Mouse (Mus musculus) embryonic fibroblast, embryonic 13.5 days (primary cell): ENCODE results near the gene Ppp2r2c.

Experiments used
- CTCF ChIP-seq: IDR thresholded peaks from 2 replicates; pipeline ENCODE4 v1.5.1; 2011; ENCODE audit warnings: mild to moderate bottlenecking, control low read depth, low read length, moderate library complexity, borderline replicate concordance; ENCODE audit not compliant: insufficient read depth
- POLR2A ChIP-seq: IDR thresholded peaks from 2 replicates; pipeline ENCODE4 v1.6.1; 2011; ENCODE audit warnings: low read depth, mild to moderate bottlenecking, control low read depth, low read length, moderate library complexity

DNA sequence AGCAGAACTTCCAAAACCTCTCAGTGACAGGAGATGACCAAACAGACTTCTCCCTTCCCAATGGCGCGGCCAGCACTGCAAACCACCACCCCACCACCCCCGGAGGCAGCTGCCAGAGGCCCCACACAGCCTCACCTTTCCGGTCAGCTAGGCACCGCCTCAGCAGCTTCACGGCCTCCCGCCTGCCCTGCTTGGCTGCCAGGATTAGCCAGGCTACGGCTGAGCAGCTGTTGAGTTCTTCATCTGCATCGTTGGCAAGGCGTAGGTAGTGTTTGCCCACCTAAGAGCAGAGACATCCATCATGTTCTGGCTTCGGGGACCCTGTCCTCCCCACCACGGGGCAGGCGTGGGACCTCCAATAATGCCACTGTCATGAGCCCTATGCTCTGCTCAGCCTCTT lies 107.0 kb downstream of the Ppp2r2c start:
- no peak for TF ChIP-seq CTCF
- no peak for TF ChIP-seq POLR2A
